Mouse (Mus musculus) right cerebral cortex, adult 2 months (tissue): ENCODE measurements at regions not wholly inside any gene's neighbourhood (a gene's known extent, or its start where the extent isn't known, plus 50 kb on each side); places are given as distances from the start of the nearest gene placed in this dataset.

Experiments
- DNase-seq, 2 experiments: peaks; one replicate each; pipeline ENCODE4 v3.0.0; 2021 to 2022; ENCODE audit warnings: low spot score in 2 of 2

DNA sequence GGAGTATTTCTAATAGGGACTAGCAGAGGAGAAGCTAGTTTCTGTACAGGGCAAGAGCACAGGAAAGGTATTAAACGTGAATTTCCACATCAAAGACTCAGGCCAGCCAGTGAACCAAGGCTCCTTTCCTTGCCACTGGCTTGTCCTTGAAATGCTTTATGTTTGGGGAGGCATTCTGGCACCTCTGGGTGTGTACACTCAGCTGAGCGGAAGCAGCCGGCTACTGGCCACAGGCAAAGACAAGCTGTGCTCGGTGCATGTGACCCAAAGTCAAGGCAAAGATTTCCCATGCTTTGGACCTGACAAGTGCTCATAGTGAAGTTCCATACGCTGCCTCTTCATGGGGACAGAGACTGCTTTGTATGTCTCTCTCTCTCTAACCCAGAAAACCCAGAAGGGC lies 159.8 kb upstream of the Irx3 start:
- no peak for DNase-seq

DNA sequence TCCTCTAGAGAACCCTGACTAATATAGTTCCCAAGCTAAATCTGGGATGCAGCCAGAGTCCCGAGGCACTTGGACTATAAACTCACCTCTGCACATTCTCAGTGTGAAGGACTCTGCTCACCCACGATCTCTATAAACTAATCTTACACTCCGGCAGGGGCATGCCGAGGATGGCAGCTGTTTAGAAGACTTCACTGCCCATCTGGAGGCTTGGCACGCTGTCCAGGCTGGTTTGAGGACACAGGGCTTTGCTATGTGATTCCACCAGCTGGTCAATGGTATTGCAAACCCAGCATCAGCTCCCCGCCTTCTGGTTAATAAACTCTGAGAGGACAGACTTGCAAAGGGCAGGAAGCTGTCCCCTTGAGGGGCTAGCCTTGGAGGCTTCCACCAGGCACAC lies 153.3 kb upstream of the Irx3 start:
- no peak for DNase-seq

DNA sequence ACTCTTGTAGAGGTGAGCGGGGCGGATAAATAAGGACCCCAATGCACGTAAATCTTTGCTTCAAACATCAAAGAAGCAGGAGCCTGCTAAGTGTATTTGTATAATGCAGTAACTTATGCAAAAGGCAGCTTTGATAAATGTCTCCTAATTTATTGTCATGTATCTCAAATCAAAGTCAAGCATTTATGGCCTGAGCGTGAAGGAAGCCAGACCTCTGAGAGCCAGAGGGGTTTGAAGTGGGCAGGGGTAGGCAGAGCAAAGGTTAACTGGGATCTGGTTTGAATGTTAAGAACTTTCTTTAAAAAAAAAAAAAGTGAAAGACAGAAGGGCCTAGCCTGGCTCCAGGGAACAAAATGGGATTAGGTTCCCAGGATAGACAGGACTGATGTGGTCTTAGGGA lies 151.1 kb upstream of the Irx3 start:
- DNase-seq, result no peak

DNA sequence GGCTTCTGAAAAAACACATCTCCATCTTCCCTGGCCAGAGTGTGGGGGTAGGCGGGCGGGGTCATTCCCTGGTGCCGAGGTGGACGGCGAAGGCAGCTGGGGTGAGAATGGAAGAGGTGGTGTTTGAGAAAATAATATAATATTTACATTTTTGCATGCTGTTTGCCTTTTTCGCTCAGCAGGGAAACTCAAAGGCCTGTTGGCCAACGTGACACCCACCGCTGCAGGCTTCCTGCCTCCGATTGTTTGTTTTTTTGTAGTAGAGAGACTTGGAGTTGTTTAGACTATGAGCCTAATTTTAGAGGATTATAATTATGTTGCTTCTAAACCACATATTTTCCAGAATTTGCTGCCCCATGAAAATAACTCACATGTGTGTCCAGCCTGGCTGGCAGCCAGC lies 147.2 kb upstream of the Irx3 start:
- DNase-seq, result no peak

DNA sequence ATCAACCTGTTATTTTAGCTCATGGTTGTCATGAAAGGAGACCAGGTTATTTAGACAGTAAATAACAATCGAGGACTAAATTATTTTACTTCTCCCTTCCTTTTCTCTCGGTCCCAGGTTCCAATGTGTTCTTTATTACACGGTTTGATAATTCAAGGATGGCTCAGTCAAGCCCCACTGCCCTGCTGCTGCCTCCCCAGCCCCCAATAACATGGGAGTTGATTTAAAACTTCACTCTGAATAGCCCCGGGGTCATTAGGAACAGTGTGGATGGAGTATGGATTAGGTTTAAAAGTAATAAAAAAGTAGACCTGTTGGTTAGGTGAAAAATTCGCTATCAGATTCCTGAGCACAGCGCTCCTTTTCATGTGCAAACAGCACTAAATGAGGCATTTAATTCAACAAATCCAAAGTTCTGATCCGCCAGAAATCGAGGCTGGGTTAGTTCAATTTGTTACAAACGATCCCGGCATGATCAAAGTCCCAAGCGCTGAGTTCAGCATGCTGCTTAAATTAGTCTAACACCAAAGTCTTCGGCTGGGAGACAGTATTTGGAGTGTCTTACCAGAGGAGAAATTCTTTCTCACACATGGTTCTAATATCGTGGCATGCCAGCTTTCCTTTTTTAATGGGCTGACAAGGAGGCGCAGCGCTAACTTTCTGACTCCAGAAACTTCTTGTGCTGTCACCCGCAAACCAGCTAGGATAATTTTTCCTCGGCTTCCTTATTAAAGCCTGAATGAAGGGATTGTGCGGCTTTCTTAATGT lies 146.5 kb upstream of the Irx3 start:
- DNase-seq, result no peak

DNA sequence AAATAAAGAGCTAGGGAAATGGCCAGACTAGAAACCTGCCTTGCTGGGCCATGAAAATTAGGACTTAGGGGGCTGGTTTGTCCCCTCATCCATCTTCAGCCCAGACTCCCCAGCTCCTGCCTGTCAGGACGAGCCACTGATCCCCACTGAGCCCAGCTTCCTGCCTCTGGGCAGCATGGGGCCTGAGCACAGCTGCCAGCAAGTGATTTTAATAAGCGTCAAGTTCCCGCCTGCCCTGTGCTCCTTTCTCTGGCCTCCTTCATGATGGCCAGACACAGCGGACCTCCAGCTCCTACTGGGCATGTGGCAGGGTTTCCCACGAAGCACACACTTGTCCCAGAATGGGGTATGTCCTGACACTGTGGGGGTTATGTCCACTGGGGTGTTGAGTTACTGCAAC lies 139.1 kb upstream of the Irx3 start:
- no peak for DNase-seq

DNA sequence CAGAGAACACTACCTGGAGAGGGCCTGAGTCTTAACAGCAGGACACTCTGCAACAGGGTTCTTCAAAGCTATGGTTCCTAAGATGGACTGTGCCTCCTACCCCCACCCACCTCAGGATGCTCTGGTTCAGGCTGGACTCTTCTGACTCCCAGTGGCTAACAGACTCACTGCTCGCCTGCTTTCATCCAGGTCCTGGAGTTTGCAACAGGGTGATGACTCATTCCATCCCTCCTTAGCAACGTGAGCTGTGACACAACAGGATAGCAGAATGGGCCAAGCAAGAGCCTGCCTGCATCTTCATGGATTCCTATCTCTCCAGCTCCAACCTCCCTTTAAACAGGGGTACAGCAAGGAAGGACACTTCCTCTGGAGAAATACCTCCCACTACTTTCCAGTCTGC lies 135.4 kb upstream of the Irx3 start:
- no peak for DNase-seq

DNA sequence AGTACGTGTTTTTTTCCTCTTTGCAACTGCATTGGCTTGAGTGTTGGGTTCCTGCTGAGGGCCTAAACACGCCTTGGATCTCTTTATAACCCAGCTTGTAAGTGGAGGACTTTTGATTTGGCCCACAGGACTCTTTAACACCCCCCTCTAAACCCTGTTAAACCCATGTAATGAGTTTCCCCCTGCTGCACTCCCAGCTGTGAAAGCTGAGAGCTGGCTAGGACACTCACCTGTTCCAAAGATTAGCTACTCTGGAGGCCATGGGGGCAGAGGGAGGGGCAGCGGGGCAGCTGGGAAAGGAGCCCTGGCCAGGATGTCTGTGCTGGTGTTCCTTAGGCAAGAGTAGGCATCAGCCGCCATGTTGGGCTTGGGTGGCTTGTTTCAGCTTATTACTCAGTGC lies 128.7 kb upstream of the Irx3 start:
- DNase-seq, result no peak

DNA sequence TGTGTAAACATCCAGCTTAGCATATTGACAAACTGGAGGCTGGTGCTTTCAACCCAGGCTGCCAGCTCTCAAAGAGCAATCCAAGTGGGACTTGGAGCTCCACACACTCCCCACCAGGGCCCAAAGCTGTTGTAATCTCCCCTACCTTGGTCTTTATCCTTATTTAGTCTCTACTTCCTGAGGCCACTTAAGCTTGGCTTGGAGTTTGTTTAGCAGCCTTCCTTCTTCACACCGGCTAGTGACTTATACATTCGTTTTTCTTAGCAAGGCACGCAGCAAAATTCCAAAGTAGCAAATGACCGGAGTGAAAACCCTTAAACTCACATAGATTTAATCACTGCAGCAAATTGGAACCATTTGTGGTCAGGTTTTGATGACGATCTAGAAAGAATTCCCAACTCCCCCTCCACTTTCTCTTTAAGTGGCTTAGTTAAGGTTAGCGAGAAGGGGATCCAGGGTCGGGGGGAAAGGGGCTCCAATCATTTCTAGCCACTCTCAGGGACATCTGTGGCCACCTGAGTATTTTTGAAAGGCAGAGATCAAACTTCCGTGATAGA lies 124.2 kb upstream of the Irx3 start:
- DNase-seq, result no peak

DNA sequence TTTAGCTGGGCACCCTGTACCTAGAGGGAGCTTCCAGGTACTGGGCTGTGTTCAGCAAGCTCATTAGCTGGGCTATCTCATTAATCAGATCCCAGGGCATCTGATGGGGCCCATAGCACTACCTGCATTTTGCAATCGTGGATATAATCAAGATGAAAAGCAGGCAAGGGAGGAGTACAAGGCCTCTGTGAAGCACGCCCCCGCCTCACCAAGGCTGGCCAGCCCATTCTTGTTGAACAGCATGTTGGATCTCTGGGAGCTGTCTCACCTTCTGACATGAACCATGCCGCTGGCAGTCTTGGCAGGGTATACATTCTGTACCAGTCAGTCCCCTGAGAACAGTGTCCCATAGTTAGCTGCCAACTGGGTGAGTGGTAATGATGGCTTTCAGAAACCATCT lies 122.3 kb upstream of the Irx3 start:
- DNase-seq, result no peak

DNA sequence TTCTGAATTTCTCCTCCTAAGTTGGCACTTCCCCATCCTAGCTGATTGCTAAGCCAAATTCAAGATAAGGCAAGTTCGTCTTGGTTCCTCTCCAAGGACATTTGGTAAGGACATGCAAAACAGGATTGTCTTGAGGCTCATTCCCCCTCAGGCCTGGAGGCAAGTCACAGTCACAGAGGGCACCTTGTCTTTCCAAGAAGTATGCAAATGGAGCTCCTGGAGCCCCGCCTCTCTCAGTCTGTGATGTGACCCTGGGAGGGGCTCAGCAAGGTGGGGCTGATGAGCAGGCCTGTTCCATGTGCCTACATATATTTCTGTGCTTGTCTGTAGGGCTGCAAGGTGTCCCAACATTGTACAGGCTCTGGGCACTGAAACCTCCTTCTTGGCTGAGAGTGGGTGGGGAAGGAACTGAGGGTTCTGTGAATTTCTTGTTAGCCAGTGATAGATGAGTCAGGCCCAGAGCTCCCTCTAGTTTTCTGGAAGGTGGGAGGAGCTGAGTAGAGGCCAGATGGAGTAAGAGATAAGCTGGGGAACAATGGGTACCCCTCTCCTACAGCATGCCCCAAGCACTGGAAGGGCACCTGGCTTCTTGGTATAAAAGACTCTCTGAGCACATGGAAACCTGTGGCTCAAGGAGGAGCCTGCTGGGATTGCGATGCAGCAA lies 120.5 kb upstream of the Irx3 start:
- peak; percentile 19 to 22 for DNase-seq

DNA sequence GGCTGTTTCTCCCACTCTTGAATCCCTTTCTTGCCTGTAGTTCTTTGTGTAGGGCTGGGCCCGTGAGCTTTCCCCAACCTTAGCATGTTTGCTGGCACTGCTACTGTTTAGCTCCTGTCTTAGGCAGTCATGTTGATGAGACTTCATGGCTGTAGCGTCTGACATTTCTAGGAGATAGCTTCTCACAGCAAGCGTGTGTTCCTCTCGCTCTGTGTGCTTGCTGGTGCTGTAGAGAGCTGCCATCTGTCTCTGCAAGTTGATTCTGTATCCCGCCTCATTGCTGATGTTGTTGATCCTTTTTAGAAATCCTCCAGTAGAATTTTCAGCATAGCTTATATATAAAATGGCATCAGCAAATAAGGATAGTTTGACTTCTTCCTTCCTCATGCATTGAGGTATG lies 116.0 kb upstream of the Irx3 start:
- DNase-seq, result peak; percentile 7 to 16

DNA sequence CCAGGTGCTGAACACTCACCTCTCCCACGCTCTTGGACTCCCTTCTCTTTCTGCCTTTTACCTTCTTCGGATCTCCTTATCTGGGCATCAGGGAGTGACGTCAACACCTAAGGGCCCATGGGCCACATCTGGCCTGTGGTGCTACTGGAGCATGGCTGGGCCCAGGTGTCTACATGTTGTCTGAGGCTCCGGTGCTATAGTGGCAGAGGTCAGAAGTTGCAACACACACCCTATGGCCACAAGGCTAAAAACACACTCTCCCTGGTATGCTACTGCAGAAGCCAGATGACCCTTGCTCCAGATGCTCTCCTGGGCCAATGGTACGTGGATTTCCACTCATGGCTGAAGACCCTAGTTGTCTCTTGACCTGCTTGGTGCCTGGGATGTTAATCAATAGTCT lies 112.1 kb upstream of the Irx3 start:
- DNase-seq, result no peak

DNA sequence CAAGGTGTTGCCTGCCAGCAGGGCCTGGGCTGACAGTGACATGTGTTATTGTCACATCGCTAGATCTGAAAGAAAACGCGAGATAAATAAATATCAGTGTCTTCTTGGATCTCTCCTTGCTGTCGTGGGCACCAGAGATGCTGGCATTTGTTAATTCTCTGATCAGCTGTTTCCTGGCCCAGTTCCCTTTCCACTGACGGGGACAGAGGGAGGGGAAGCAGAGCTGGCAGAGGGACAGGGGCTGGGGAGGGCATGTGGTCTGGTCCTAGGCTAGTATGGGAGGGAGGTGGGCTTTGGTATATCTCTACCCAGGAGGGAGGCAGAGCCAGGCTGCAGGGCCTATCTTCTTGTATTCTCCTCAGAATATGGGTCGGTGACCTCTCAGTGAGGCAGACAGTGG lies 111.3 kb upstream of the Irx3 start:
- DNase-seq, result no peak

DNA sequence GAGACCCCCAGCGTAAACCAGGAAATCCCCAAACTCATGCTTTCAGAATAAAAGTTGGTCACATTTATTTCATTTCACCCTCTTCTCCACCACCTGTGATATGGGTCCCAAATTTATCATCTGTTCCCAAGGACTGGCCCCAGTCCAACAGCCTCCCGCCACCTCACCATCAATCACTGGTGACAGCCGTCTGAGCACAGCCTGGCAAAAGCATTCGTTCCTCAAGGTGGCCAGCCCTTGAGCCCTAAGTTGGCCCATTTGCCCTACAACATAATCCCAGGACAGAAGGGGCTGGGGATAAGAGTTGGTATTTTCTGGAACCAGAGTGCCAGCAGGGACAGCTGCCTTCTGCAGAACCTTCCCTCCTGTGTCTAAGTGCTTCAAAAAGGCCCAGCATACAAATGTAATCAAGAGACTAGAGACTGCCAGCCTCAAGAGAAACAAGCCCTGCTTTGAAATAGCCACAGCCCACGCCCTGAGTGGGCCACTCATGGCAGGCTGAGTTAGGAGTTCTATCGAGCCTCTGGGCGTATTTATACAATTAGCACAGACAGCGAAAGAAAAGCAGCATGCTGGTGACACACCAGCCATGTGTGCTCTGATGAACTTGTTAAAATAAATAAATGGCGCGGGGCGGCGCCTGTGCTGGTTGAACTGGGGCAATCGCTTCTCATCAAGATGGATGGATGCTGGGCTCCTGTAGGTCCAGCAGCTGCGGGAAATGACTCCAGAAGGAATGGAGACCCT lies 107.9 kb upstream of the Irx3 start:
- peak; percentile 44 to 50 for DNase-seq

DNA sequence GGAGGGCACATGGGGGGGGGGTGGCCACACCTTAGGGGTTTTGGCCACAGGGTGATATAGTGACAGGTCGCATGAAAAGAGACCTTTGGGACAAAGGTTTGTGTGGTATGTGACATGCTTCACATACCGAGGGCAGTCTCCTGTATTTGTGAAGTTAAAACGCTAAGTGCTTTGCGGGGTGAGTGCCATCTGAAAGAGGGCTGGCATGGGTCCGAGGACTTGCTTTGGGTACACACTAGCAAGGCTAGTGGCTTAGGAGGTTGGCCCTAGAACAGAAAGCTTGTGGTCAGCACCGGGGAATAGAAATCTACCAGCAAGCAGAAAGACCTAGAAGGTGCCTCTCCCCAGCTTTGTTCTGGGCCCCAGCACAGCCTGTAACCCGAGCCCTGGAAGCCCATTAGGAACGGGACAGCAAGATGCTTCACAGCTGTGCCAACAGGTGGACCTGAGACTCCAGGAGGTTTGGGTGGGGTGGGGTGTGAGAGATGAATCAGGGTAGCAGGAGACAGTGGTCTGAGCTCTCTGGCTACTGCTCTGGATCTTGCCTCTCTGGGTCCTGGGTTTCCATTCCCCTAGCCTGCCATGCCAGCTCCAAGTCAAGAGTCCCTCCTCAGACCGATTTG lies 107.0 kb upstream of the Irx3 start:
- DNase-seq, result no peak

DNA sequence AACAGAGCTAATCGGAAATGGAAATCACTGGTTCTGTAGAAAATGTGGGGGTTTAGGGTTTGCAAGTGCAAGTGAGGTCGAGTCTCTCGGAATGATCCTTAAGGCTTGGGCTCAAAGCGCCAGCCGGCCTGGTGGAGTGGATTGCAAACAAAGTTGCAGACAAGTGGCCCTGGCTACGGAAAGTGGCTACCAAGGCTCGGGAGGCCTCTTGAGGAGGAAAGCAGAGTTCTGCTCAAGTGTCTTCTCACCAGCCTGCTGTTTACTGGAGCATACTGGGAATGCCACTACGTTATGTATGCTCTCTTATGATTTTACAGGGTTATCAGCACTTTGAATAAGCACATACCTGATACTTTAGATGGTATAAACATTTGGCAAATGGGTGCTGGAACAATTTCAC lies 105.3 kb upstream of the Irx3 start:
- no peak for DNase-seq

DNA sequence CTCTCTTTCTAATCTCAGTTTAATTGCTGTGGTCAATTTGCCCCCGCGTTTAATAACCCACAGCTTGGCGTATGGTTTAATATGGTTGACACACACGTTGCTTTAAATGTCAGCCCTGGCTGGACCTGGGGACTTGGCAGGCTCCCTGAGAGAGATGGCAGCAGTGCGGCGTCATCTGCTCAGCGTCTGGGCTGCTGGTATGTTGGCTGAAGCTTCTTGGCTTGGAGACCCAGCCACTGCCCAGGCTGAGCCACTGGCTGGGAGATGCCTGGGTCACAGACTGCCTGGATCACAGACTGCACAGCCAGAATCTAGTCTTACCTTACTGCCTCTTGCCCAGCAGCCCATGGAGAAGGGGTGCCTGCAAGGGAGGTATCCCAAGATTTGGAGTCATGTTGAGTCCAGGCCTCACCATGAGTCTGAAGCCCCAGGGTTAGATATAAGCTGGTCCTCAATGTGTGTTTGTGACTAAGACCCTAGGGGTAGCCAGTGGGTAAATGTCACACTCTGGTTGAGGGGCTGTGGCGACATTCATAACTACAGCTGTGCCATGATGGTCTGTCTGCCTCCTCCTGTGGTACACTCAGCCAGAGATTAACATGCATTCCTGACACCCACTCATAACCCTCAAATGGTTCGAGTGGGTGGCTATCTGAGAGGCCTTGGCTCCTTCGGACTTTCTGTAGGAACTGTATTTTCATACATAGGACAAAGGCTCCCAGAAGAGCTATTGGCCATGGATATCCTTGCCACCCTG lies 99.8 kb upstream of the Irx3 start:
- DNase-seq, result no peak

DNA sequence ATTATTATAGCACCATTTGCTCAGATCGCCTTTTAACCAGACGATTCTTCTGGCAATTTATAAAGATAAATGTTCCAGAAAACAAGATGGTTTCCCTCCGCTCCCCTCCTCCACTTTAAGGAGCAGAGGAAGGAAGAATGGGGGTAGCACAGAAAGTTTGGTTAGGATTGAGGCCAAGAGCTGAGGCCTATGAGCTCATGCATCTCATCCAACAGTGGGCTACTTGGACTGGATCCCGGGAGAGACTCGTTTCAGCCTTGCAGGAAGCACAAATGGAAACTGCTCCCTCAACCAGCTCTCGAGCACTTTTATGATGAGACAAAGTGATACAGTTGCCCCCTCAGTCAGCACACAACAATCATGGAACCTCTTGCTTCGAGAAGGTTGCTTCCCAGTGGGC lies 97.9 kb upstream of the Irx3 start:
- no peak for DNase-seq

DNA sequence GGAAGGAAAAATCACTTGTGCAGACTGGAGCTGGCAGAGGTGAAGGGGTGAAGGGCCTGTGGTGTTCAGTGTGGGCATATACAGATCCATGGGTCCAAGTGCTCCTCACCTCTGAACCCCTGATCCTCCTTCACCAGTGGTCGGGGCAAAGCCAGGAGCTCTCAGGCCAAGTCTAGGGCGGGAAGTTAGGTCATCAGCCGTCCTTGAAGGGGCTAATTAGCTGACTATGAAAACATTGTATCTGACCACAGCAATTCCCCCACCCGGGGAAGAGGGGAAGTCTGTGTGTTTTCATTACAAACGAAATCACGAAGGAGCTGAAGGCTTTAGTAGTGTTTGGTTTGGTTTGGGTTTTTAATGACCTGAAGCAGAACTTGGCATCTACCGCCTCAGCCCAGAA lies 95.5 kb upstream of the Irx3 start:
- no peak for DNase-seq

DNA sequence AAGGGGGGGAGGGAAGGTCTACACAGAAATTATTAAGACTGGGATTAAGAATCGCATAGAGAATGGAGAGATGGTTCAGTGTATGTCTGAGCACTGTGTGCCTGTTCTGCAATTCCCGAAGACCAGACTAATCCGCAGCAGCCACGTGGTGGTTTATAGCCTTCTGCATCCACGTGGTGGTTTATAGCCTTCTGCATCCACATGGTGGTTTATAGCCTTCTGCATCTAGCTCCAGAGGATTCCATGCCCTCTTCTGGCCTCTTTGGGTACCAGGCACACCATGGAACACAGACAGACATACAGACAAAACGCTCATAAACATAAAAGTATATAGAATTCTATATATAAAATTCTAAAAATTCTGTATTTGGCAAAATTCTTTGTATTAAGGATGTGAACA lies 94.1 kb upstream of the Irx3 start:
- no peak for DNase-seq

DNA sequence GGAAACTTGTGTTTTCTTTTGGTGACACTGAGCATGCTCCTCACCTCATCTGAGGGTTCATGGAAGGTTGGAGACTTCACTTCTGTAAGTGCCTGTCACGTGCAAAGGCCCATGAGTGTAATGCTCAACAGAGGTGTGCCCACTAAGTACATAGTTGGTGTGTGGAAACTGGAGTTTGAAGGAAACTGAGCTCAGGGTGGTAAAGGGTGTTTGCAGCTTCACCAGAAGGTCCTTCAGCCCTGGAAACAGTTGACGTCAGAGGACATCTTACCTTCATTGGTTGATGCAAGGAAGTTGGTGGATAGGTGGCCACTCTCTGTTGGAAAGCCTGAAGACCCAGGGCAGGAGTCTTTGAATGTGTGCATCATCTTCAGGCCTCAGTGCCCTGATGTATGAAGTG lies 83.0 kb upstream of the Irx3 start:
- DNase-seq, result no peak
